Mouse (Mus musculus): ENCODE results near the gene Rbfox2. TPM values are rescaled to one million over a fixed set of nuclear protein-coding genes. Genes with fewer than 3 reads are reported as not detected.

Rbfox2 gene
- total and polyA plus RNA-seq, 3 experiments: 0.89 TPM; not detected in 2

GRCm38 (mm10) chr15:77156525-77156924 lies 150.3 kb downstream of the Rbfox2 start:
- H3K4me3 ChIP-seq (replicated peaks in 1 of 3; ENCODE audit: low read depth in 2 of 3, low read length in 2 of 3, poor library complexity in 1 of 3): no peak overlapping the region
- H3K4me2 ChIP-seq (ENCODE audit: insufficient read depth, low read depth, poor library complexity, severe bottlenecking): no peak overlapping the region
- H3K4me1 ChIP-seq (ENCODE audit: control insufficient read depth in 1 of 2, insufficient read depth in 2 of 2): no peaks in the 10 kb centered on the region
- no peak overlapping the region for H3K9ac ChIP-seq (ENCODE audit: insufficient read depth, low read depth)
- TF ChIP-seq IRF4 (IDR thresholded peaks at IDR 0.05; ENCODE audit: low read depth, low read length) (no peak), ZKSCAN1 (IDR thresholded peaks at IDR 0.05; ENCODE audit: borderline replicate concordance, low read depth, low read length) (no peak), USF1 (IDR thresholded peaks at IDR 0.05; ENCODE audit: low read depth, low read length) (no peak), MEF2A (IDR thresholded peaks at IDR 0.05; ENCODE audit: borderline replicate concordance, low read depth, low read length) (no peak), KAT2A (IDR thresholded peaks at IDR 0.05; ENCODE audit: insufficient replicate concordance, low read length) (no peak), ZNF384 (IDR thresholded peaks at IDR 0.05; ENCODE audit: low read depth, low read length) (no peak), RAD21 (IDR thresholded peaks at IDR 0.05; ENCODE audit: low read depth, low read length) (no peak)
- H3K27me3 ChIP-seq (replicated peaks): peaks cover 82% of the 10 kb centered on the region
- H3K27ac ChIP-seq (ENCODE audit: insufficient read depth, low read depth): no peak overlapping the region
- H3K36me3 ChIP-seq (replicated peaks in 1 of 2; ENCODE audit: control insufficient read depth in 1 of 2, insufficient read depth in 1 of 2, low read length in 1 of 2): no peaks in the 10 kb centered on the region
- no peaks in the 10 kb centered on the region for H3K79me2 ChIP-seq (replicated peaks; ENCODE audit: control insufficient read depth, extremely low read depth, insufficient read depth, poor library complexity, severe bottlenecking)
- dilution Hi-C loops (cut with MboI; ENCODE audit: extremely low pct_ligation_motif_present, extremely low pct_unique_long_range_greater_than_20kb, low sequenced_read_pairs) (no loop called here), in situ Hi-C loops (cut with MboI; ENCODE audit: low pct_ligation_motif_present, low pct_unique_long_range_greater_than_20kb, low sequenced_read_pairs) (no loop called here)
- H3K9me3 ChIP-seq (replicated peaks; ENCODE audit: low read length): no peaks in the 10 kb centered on the region
- DNase-seq (ENCODE audit: extremely low read depth): no peak

- DNase-seq (ENCODE audit: extremely low read depth): no peak
- Histone ChIP-seq H3K36me3 (replicated peaks in 1 of 2; ENCODE audit: control insufficient read depth in 1 of 2, insufficient read depth in 1 of 2, low read length in 1 of 2) (no peaks in the 10 kb centered on the region), H3K9me3 (replicated peaks; ENCODE audit: low read length) (no peaks in the 10 kb centered on the region), H3K9ac (ENCODE audit: insufficient read depth, low read depth) (no peak overlapping the region), H3K4me2 (ENCODE audit: insufficient read depth, low read depth, poor library complexity, severe bottlenecking) (no peak overlapping the region), H3K27me3 (replicated peaks) (peaks cover 83% of the 10 kb centered on the region), H3K79me2 (replicated peaks; ENCODE audit: control insufficient read depth, extremely low read depth, insufficient read depth, poor library complexity, severe bottlenecking) (no peaks in the 10 kb centered on the region), H3K4me1 (ENCODE audit: control insufficient read depth in 1 of 2, insufficient read depth in 2 of 2) (peaks cover 0 to 2% of the 10 kb centered on the region in 2 experiments; a peak in 1 of 4 replicates), H3K4me3 (replicated peaks in 1 of 3; ENCODE audit: low read depth in 2 of 3, low read length in 2 of 3, poor library complexity in 1 of 3) (no peak overlapping the region), H3K27ac (ENCODE audit: insufficient read depth, low read depth) (no peak overlapping the region)
- dilution Hi-C loops (cut with MboI; ENCODE audit: extremely low pct_ligation_motif_present, extremely low pct_unique_long_range_greater_than_20kb, low sequenced_read_pairs): no loop called here
- TF ChIP-seq TCF12 (IDR thresholded peaks at IDR 0.05; ENCODE audit: low read depth, low read length) (no peak), JUND (conservative IDR thresholded peaks at IDR 0.05; ENCODE audit: low read depth, low read length) (no peak), TBP (conservative IDR thresholded peaks at IDR 0.05; ENCODE audit: low read depth, low read length) (no peak), POLR2AphosphoS2 (IDR thresholded peaks at IDR 0.05; ENCODE audit: low read depth, low read length) (no peak), NRF1 (IDR thresholded peaks at IDR 0.05; ENCODE audit: low read depth, low read length) (no peak), PAX5 (IDR thresholded peaks at IDR 0.05; ENCODE audit: low read length) (no peak), HCFC1 (IDR thresholded peaks at IDR 0.05; ENCODE audit: low read depth, low read length) (no peak), CHD2 (IDR thresholded peaks at IDR 0.05; ENCODE audit: low read length) (no peak), GABPA (IDR thresholded peaks at IDR 0.05; ENCODE audit: insufficient replicate concordance, low read depth, low read length) (no peak), IRF4 (IDR thresholded peaks at IDR 0.05; ENCODE audit: low read depth, low read length) (no peak), MAFK (IDR thresholded peaks at IDR 0.05; ENCODE audit: insufficient replicate concordance, low read length) (no peak), E2F4 (IDR thresholded peaks at IDR 0.05; ENCODE audit: insufficient replicate concordance, low read depth, low read length) (no peak), USF1 (IDR thresholded peaks at IDR 0.05; ENCODE audit: low read depth, low read length) (no peak), UBTF (IDR thresholded peaks at IDR 0.05; ENCODE audit: low read depth, low read length) (no peak), EP300 (IDR thresholded peaks at IDR 0.05; ENCODE audit: low read length) (no peak)
- in situ Hi-C loops (cut with MboI; ENCODE audit: low pct_ligation_motif_present, low pct_unique_long_range_greater_than_20kb, low sequenced_read_pairs): no loop called here
Observed at GRCm38 (mm10) chr15:77154248-77154785, 152.5 kb downstream of the Rbfox2 start.
